Mouse (Mus musculus) gastrocnemius, postnatal 4 days (tissue): Measurements from ENCODE around the gene Kank1. TPM values are rescaled to one million over a fixed set of nuclear protein-coding genes. Genes with fewer than 3 reads are reported as not detected.
"Not testable (repeated sequence)": the region's sequence is repeated elsewhere in the genome, so short reads cannot be mapped to it uniquely, and the experiment has no call there.

Experiments
- DNase-seq, 2 experiments: peaks; one replicate each; pipeline ENCODE4 v3.0.0; 2021 to 2022; ENCODE audit warnings: low spot score in 2 of 2, mixed read lengths in 2 of 2
- total RNA-seq, 2 experiments: library from RNA; stranded (reverse); gene quantifications; 2 replicates each; pipeline ENCODE4 v1.2.3; 2021

Kank1 gene
- total RNA-seq, 2 experiments from 2014 or later: 34.4 to 35.9 TPM

- DNase-seq: no peak
Observed at GRCm38 (mm10) chr19:25434795-25435194, 198.0 kb downstream of the Kank1 start.

GRCm38 (mm10) chr19:25435412-25435811 is 198.6 kb downstream of the Kank1 start:
- DNase-seq: no peak

- DNase-seq: no peak
Observed at GRCm38 (mm10) chr19:25436175-25436574, 199.4 kb downstream of the Kank1 start.

GRCm38 (mm10) chr19:25436789-25437650 is 200.2 kb downstream of the Kank1 start:
- no peak for DNase-seq

GRCm38 (mm10) chr19:25438246-25438645 is 201.5 kb downstream of the Kank1 start:
- no peak for DNase-seq

- peak in 1 of 2 experiments; percentile 41 for DNase-seq
Observed at GRCm38 (mm10) chr19:25439807-25440206, 203.0 kb downstream of the Kank1 start.

GRCm38 (mm10) chr19:25440736-25441135 is 204.0 kb downstream of the Kank1 start:
- no peak for DNase-seq

- DNase-seq: peak; percentile 39 to 71
Observed at GRCm38 (mm10) chr19:25445054-25445453, 208.3 kb downstream of the Kank1 start.

GRCm38 (mm10) chr19:25445842-25446241 is 209.1 kb downstream of the Kank1 start:
- DNase-seq: no peak

GRCm38 (mm10) chr19:25446683-25447082 is 209.9 kb downstream of the Kank1 start:
- DNase-seq: no peak

- DNase-seq: no peak
Observed at GRCm38 (mm10) chr19:25447373-25447772, 210.6 kb downstream of the Kank1 start.

- peak; percentile 28 to 48 for DNase-seq
Observed at GRCm38 (mm10) chr19:25450869-25451629, 214.3 kb downstream of the Kank1 start.

- no peak for DNase-seq
Observed at GRCm38 (mm10) chr19:25453146-25453545, 216.4 kb downstream of the Kank1 start.

- DNase-seq: no peak
Observed at GRCm38 (mm10) chr19:25460760-25461159, 224.0 kb downstream of the Kank1 start.

- no peak for DNase-seq
Observed at GRCm38 (mm10) chr19:25461553-25462320, 225.0 kb downstream of the Kank1 start.

GRCm38 (mm10) chr19:25475806-25476205 is 239.0 kb downstream of the Kank1 start:
- DNase-seq: not testable (repeated sequence)

- no peak for DNase-seq
Observed at GRCm38 (mm10) chr19:25479152-25479669, 242.4 kb downstream of the Kank1 start.

- DNase-seq: no peak
Observed at GRCm38 (mm10) chr19:25480820-25481219, 244.0 kb downstream of the Kank1 start.
